Mouse (Mus musculus): Measurements from ENCODE around the gene Sccpdh. TPM values are rescaled to one million over a fixed set of nuclear protein-coding genes. Genes with fewer than 3 reads are reported as not detected.
"Not testable (repeated sequence)": the region's sequence is repeated elsewhere in the genome, so short reads cannot be mapped to it uniquely, and the experiment has no call there.

Sccpdh gene
- polyA plus RNA-seq, 1 experiment from 2014 or later, result 86.9 TPM

GRCm38 (mm10) chr1:179689479-179689878 is 21.5 kb downstream of the Sccpdh start:
- Histone ChIP-seq H3K27ac (ENCODE audit: poor library complexity, severe bottlenecking) (no peak overlapping the region), H3K9ac (no peak overlapping the region), H3K36me3 (peaks cover 26% of the 10 kb centered on the region), H3K4me1 (replicated peaks) (peaks cover 21% of the 10 kb centered on the region), H3K9me3 (replicated peaks) (no peaks in the 10 kb centered on the region), H3K4me2 (no peak overlapping the region), H3K27me3 (replicated peaks) (no peaks in the 10 kb centered on the region), H3K4me3 (no peak overlapping the region)
- no peak for ATAC-seq (ENCODE audit: insufficient number of reproducible peaks, low FRiP score)
- 77% methylated on average over 6 of the region's 6 CpGs for WGBS

GRCm38 (mm10) chr1:179704150-179704549 is 36.1 kb downstream of the Sccpdh start:
- Histone ChIP-seq H3K9ac (no peak overlapping the region), H3K4me1 (replicated peaks) (peaks cover 5% of the 10 kb centered on the region; the same call in 1 of the 2 replicates), H3K36me3 (no peaks in the 10 kb centered on the region), H3K27me3 (replicated peaks) (no peaks in the 10 kb centered on the region), H3K4me2 (no peak overlapping the region), H3K27ac (ENCODE audit: poor library complexity, severe bottlenecking) (no peak overlapping the region), H3K4me3 (no peak overlapping the region), H3K9me3 (replicated peaks) (no peaks in the 10 kb centered on the region)
- WGBS, result 38% methylated on average over 3 of the region's 3 CpGs
- no peak for ATAC-seq (ENCODE audit: insufficient number of reproducible peaks, low FRiP score)

- Histone ChIP-seq H3K4me3 (no peak overlapping the region), H3K36me3 (no peaks in the 10 kb centered on the region), H3K27me3 (replicated peaks) (no peaks in the 10 kb centered on the region), H3K9me3 (replicated peaks) (no peaks in the 10 kb centered on the region), H3K9ac (no peak overlapping the region), H3K4me1 (replicated peaks) (peaks cover 5% of the 10 kb centered on the region; the same call in 1 of the 2 replicates), H3K27ac (ENCODE audit: poor library complexity, severe bottlenecking) (no peak overlapping the region), H3K4me2 (no peak overlapping the region)
- no peak for ATAC-seq (ENCODE audit: insufficient number of reproducible peaks, low FRiP score)
- 84% methylated on average over 6 of the region's 6 CpGs for WGBS
Observed at GRCm38 (mm10) chr1:179705154-179705553, 37.1 kb downstream of the Sccpdh start.

GRCm38 (mm10) chr1:179709390-179709789 is 41.4 kb downstream of the Sccpdh start:
- Histone ChIP-seq H3K4me1 (replicated peaks) (no peaks in the 10 kb centered on the region), H3K9me3 (replicated peaks) (no peaks in the 10 kb centered on the region), H3K36me3 (no peaks in the 10 kb centered on the region), H3K4me2 (no peak overlapping the region), H3K27ac (ENCODE audit: poor library complexity, severe bottlenecking) (no peak overlapping the region), H3K9ac (no peak overlapping the region), H3K4me3 (no peak overlapping the region), H3K27me3 (replicated peaks) (no peaks in the 10 kb centered on the region)
- 70% methylated on average over 6 of the region's 6 CpGs for WGBS
- no peak for ATAC-seq (ENCODE audit: insufficient number of reproducible peaks, low FRiP score)

GRCm38 (mm10) chr1:179710739-179711138 is 42.7 kb downstream of the Sccpdh start:
- Histone ChIP-seq H3K4me2 (no peak overlapping the region), H3K4me1 (replicated peaks) (no peaks in the 10 kb centered on the region), H3K4me3 (no peak overlapping the region), H3K36me3 (no peaks in the 10 kb centered on the region), H3K27ac (ENCODE audit: poor library complexity, severe bottlenecking) (no peak overlapping the region), H3K9me3 (replicated peaks) (0 out of 2 replicates have a peak, but pooled peaks cover 4% of the 10 kb centered on the region), H3K9ac (no peak overlapping the region), H3K27me3 (replicated peaks) (no peaks in the 10 kb centered on the region)
- no peak for ATAC-seq (ENCODE audit: insufficient number of reproducible peaks, low FRiP score)
- 76% methylated on average over 5 of the region's 5 CpGs for WGBS

- Histone ChIP-seq H3K4me2 (no peak overlapping the region), H3K4me1 (replicated peaks) (no peaks in the 10 kb centered on the region), H3K9me3 (replicated peaks) (0 out of 2 replicates have a peak, but pooled peaks cover 4% of the 10 kb centered on the region), H3K4me3 (no peak overlapping the region), H3K36me3 (no peaks in the 10 kb centered on the region), H3K27me3 (replicated peaks) (no peaks in the 10 kb centered on the region), H3K27ac (ENCODE audit: poor library complexity, severe bottlenecking) (no peak overlapping the region), H3K9ac (no peak overlapping the region)
- no peak for ATAC-seq (ENCODE audit: insufficient number of reproducible peaks, low FRiP score)
- 78% methylated on average over 7 of the region's 7 CpGs for WGBS
Observed at GRCm38 (mm10) chr1:179712658-179713057, 44.6 kb downstream of the Sccpdh start.

DNA sequence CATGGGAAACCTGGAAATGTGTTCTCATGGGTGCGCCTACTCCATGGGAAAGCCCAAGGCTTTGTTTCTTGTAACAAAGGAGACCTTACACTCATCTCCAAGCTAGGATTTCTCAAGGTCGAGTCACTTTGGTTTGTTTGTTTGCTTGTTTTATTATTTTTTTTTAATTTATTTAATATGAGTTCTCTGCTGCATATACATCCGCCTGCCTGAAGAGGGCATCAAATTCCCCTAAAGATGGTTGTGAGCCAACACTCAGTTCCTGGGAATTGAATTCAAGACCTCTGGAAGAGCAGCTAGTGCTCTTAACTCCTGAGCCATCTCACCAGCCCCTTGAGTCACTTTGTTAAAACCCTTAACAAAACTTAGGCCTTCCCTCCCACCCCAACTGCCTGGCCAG is 45.4 kb downstream of the Sccpdh start:
- Histone ChIP-seq H3K4me2 (no peak overlapping the region), H3K9me3 (replicated peaks) (0 out of 2 replicates have a peak, but pooled peaks cover 4% of the 10 kb centered on the region), H3K27ac (ENCODE audit: poor library complexity, severe bottlenecking) (no peak overlapping the region), H3K4me3 (no peak overlapping the region), H3K27me3 (replicated peaks) (no peaks in the 10 kb centered on the region), H3K4me1 (replicated peaks) (no peaks in the 10 kb centered on the region), H3K36me3 (no peaks in the 10 kb centered on the region), H3K9ac (no peak overlapping the region)
- 88% methylated on average over 3 of the region's 3 CpGs for WGBS
- ATAC-seq (ENCODE audit: insufficient number of reproducible peaks, low FRiP score), result no peak

DNA sequence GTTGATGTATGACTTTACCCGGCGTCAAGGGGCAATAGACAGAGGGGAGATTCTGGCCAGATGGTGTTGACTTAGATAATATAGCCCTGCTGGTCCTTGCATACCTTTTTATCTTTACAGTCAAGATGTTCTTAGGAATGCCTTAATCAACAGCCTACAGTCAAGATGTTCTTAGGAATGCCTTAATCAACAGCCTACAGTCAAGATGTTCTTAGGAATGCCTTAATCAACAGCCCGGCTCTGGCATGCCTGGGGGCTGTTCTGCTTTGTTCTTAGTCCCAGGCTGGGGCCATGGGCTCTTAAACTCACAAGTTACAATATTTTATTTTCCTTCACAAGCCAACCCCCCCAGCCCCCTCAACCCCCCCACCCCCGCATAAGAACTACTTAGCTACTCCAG is 47.3 kb downstream of the Sccpdh start:
- not testable (repeated sequence) for H3K9me3 ChIP-seq (replicated peaks); H3K36me3 ChIP-seq; H3K27ac ChIP-seq (ENCODE audit: poor library complexity, severe bottlenecking); H3K4me2 ChIP-seq; H3K4me1 ChIP-seq (replicated peaks); H3K9ac ChIP-seq; H3K27me3 ChIP-seq (replicated peaks); H3K4me3 ChIP-seq; ATAC-seq (ENCODE audit: insufficient number of reproducible peaks, low FRiP score)
- WGBS, result 71% methylated on average over 4 of the region's 4 CpGs

DNA sequence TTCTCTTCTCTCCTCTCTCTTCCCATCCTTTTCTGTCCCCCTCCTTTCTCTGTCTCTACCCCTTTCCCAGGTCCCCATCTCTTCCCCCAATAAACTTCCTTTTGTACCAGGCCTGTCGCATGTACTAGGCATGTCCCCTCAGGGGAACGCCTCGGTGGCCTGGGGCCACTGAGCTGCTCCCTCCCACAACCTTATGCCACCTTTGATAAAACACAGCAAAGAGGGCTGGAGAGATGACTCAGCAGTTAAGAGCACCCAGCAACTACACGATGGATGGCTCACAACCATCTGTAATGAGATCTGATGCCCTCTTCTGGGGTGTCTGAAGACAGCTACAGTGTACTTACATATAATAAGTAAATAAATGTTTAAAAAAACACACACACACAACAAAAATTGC is 47.8 kb downstream of the Sccpdh start:
- H3K4me2 ChIP-seq, result no peak overlapping the region
- ATAC-seq (ENCODE audit: insufficient number of reproducible peaks, low FRiP score), result 0 out of 2 replicates have a peak, but pooled peaks have one; percentile 39
- no peaks in the 10 kb centered on the region for H3K36me3 ChIP-seq
- H3K27me3 ChIP-seq (replicated peaks), result no peaks in the 10 kb centered on the region
- H3K9ac ChIP-seq, result no peak overlapping the region
- 0 out of 2 replicates have a peak, but pooled peaks cover 4% of the 10 kb centered on the region for H3K9me3 ChIP-seq (replicated peaks)
- no peak overlapping the region for H3K4me3 ChIP-seq
- H3K4me1 ChIP-seq (replicated peaks), result no peaks in the 10 kb centered on the region
- no peak overlapping the region for H3K27ac ChIP-seq (ENCODE audit: poor library complexity, severe bottlenecking)
- 84% methylated on average over 4 of the region's 4 CpGs for WGBS

GRCm38 (mm10) chr1:179722811-179723469 is 54.9 kb downstream of the Sccpdh start:
- Histone ChIP-seq H3K27me3 (replicated peaks) (no peaks in the 10 kb centered on the region), H3K27ac (ENCODE audit: poor library complexity, severe bottlenecking) (no peak overlapping the region), H3K9ac (no peak overlapping the region), H3K36me3 (no peaks in the 10 kb centered on the region), H3K4me1 (replicated peaks) (peaks cover 6% of the 10 kb centered on the region), H3K4me2 (no peak overlapping the region), H3K9me3 (replicated peaks) (no peaks in the 10 kb centered on the region), H3K4me3 (no peak overlapping the region)
- no peak for ATAC-seq (ENCODE audit: insufficient number of reproducible peaks, low FRiP score)
- WGBS, result 70% methylated on average over 8 of the region's 8 CpGs

DNA sequence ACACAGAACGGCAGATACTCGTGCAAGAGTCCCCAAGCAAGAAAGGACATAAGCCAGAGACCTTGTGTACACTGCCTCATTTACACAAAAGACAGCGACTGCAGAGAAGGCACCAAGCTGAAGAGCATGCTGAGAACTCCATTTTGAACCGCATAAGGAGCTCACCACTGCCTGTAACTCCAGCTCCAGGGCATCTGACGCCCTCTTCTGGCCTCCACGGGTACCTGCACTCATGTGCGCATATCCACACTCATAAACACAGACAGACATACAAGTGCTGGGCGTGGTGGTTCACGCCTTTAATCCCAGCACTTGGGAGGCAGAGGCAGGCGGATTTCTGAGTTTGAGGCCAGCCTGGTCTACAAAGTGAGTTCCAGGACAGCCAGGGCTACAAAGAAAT is 60.7 kb downstream of the Sccpdh start:
- WGBS, result 80% methylated on average over 10 of the region's 10 CpGs
- Histone ChIP-seq H3K27ac (ENCODE audit: poor library complexity, severe bottlenecking) (no peak overlapping the region), H3K4me2 (no peak overlapping the region), H3K4me3 (no peak overlapping the region), H3K27me3 (replicated peaks) (no peaks in the 10 kb centered on the region), H3K9ac (no peak overlapping the region), H3K36me3 (no peaks in the 10 kb centered on the region), H3K9me3 (replicated peaks) (peaks cover 4% of the 10 kb centered on the region), H3K4me1 (replicated peaks) (no peaks in the 10 kb centered on the region)
- no peak for ATAC-seq (ENCODE audit: insufficient number of reproducible peaks, low FRiP score)

- 76% methylated on average over 3 of the region's 3 CpGs for WGBS
- H3K4me1 ChIP-seq (replicated peaks), result no peaks in the 10 kb centered on the region
- ATAC-seq (ENCODE audit: insufficient number of reproducible peaks, low FRiP score), result no peak
- no peak overlapping the region for H3K4me2 ChIP-seq
- H3K9ac ChIP-seq, result no peak overlapping the region
- no peak overlapping the region for H3K27ac ChIP-seq (ENCODE audit: poor library complexity, severe bottlenecking)
- peaks cover 4% of the 10 kb centered on the region for H3K9me3 ChIP-seq (replicated peaks)
- H3K36me3 ChIP-seq, result no peaks in the 10 kb centered on the region
- H3K27me3 ChIP-seq (replicated peaks), result no peaks in the 10 kb centered on the region
- no peak overlapping the region for H3K4me3 ChIP-seq
Observed at GRCm38 (mm10) chr1:179731391-179731790, 63.4 kb downstream of the Sccpdh start.
